Mouse (Mus musculus) heart, postnatal 0 days (tissue): Measurements from ENCODE around the gene Srebf1.

ENCODE experiments used
- CTCF ChIP-seq: IDR thresholded peaks from 2 replicates; pipeline ENCODE4 v1.5.1; 2016; ENCODE audit warnings: antibody characterized with exemption, control low read depth, low read depth
- EP300 ChIP-seq: IDR thresholded peaks from 2 replicates; pipeline ENCODE4 v1.6.1; 2016; ENCODE audit warnings: antibody characterized with exemption, low read depth

- no peak for TF ChIP-seq CTCF
- no peak for TF ChIP-seq EP300
Measured at GRCm38 (mm10) chr11:60230512-60230911, 8.1 kb upstream of the Srebf1 start.
